In genomic region chr7:104244287-104245181, GRCm38 (mm10) we compare ENCODE assay signal across 8 mouse cellular contexts. TPM values are rescaled to one million over a fixed set of nuclear protein-coding genes. Genes with fewer than 3 reads are reported as not detected.
DNase-seq lines count a peak whose midpoint lies in the region; ATAC-seq and TF ChIP-seq lines count a peak whose summit lies in the region.

Gene Trim34a (plus strand): TSS chr7:104244457.

- peaks cover 2 to 4% of the 10 kb centered on the region in 2 experiments; a peak in 2 of 4 replicates for H3K4me1 ChIP-seq in MEL (ENCODE audit: control insufficient read depth in 1 of 2, insufficient read depth in 2 of 2, low read length in 2 of 2)
- H3K4me1 ChIP-seq in forebrain, embryonic 16.5 days (replicated peaks; ENCODE audit: control insufficient read depth, insufficient read depth, low read length) = no peaks in the 10 kb centered on the region
- peaks cover 7% of the 10 kb centered on the region; the same call in 1 of the 2 replicates for H3K4me1 ChIP-seq in hindbrain, embryonic 10.5 days (replicated peaks)

- H3K4me2 ChIP-seq in forebrain, embryonic 16.5 days (ENCODE audit: low read length) = peak within 1 kb of the TSS; percentile 8; the same call in 1 of the 2 replicates

- H3K36me3 ChIP-seq in MEL (ENCODE audit: control insufficient read depth in 1 of 2, insufficient read depth in 2 of 2, low read length in 2 of 2) = peaks cover 0 to 2% of the 10 kb centered on the region in 2 experiments; a peak in 2 of 4 replicates
- no peaks in the 10 kb centered on the region for H3K36me3 ChIP-seq in forebrain, embryonic 16.5 days (ENCODE audit: control insufficient read depth, insufficient read depth)
- H3K36me3 ChIP-seq in hindbrain, embryonic 10.5 days = no peaks in the 10 kb centered on the region

- TF ChIP-seq CTCF in MEL (IDR thresholded peaks at IDR 0.05 in 2 of 3, conservative IDR thresholded peaks at IDR 0.05 in 1 of 3; ENCODE audit: control insufficient read depth in 1 of 3, insufficient read depth in 1 of 3, low read depth in 2 of 3, low read length in 3 of 3, poor library complexity in 1 of 3, severe bottlenecking in 1 of 3) = peak; percentile 30 to 64 (median 46)

- no peaks in the 10 kb centered on the region for H3K27me3 ChIP-seq in MEL (ENCODE audit: control insufficient read depth in 1 of 2, insufficient read depth in 2 of 2, low read length in 2 of 2)
- H3K27me3 ChIP-seq in forebrain, embryonic 16.5 days (replicated peaks; ENCODE audit: control insufficient read depth, insufficient read depth, low read length) = no peaks in the 10 kb centered on the region
- H3K27me3 ChIP-seq in hindbrain, embryonic 10.5 days (ENCODE audit: insufficient read depth, poor library complexity, severe bottlenecking) = no peaks in the 10 kb centered on the region

- H3K9me3 ChIP-seq in MEL (replicated peaks; ENCODE audit: insufficient read depth, low read length) = no peaks in the 10 kb centered on the region
- no peaks in the 10 kb centered on the region for H3K9me3 ChIP-seq in forebrain, embryonic 16.5 days (ENCODE audit: control insufficient read depth, low read length)
- H3K9me3 ChIP-seq in hindbrain, embryonic 10.5 days = no peaks in the 10 kb centered on the region

- 8% methylated on average over 13 of the region's 13 CpGs for WGBS in forebrain, embryonic 16.5 days
- 9% methylated on average over 13 of the region's 13 CpGs for WGBS in hindbrain, embryonic 10.5 days

- peak; percentile 87 for DNase-seq in MEL (ENCODE audit: low read depth, low spot score)
- peak; percentile 47 for DNase-seq in brain, adult 2 months (ENCODE audit: low read depth, low spot score)
- peak; percentile 36 for DNase-seq in hindbrain, embryonic 10.5 days (ENCODE audit: low spot score)
- DNase-seq in layer of hippocampus, adult 9-10 months (ENCODE audit: low spot score) = peak; percentile 21
- peak; percentile 34 to 71 for DNase-seq in lung, postnatal 4 days
- DNase-seq in retina, embryonic 14.5 days (ENCODE audit: low spot score) = peak; percentile 75
- DNase-seq in urinary bladder, postnatal 25 days (ENCODE audit: low spot score) = peak; percentile 29

- 0 out of 4 replicates have a peak, but pooled peaks of 1 of the 2 experiments have one; percentile 38 for TF ChIP-seq POLR2A in MEL (IDR thresholded peaks at IDR 0.05; ENCODE audit: control insufficient read depth in 1 of 2, insufficient read depth in 1 of 2, low read depth in 1 of 2, low read length in 2 of 2, poor library complexity in 1 of 2)

- H3K4me3 ChIP-seq in MEL (ENCODE audit: control insufficient read depth in 1 of 2, insufficient read depth in 1 of 2, low read depth in 2 of 2, low read length in 2 of 2) = peak within 1 kb of the TSS; percentile 95 to 99
- peak within 1 kb of the TSS; percentile 21 for H3K4me3 ChIP-seq in forebrain, embryonic 16.5 days (replicated peaks; ENCODE audit: low read length)
- peak within 1 kb of the TSS; percentile 49 for H3K4me3 ChIP-seq in hindbrain, embryonic 10.5 days

- peak; percentile 52; the same call in 1 of the 2 replicates for ATAC-seq in forebrain, embryonic 16.5 days

- peak within 1 kb of the TSS; percentile 96 for H3K9ac ChIP-seq in MEL (ENCODE audit: control insufficient read depth, low read depth, low read length, poor library complexity, severe bottlenecking)
- no peak within 1 kb of the TSS for H3K9ac ChIP-seq in forebrain, embryonic 16.5 days (replicated peaks; ENCODE audit: low read depth, low read length)

- H3K79me2 ChIP-seq in MEL (ENCODE audit: control insufficient read depth, insufficient read depth, low read length, poor library complexity) = no peaks in the 10 kb centered on the region

- H3K27ac ChIP-seq in MEL (ENCODE audit: control insufficient read depth, low read depth, low read length) = peak within 1 kb of the TSS; percentile 81
- no peak within 1 kb of the TSS for H3K27ac ChIP-seq in forebrain, embryonic 16.5 days (ENCODE audit: low read length)
- H3K27ac ChIP-seq in hindbrain, embryonic 10.5 days = peak within 1 kb of the TSS; percentile 80

- TF ChIP-seq EP300 in MEL (IDR thresholded peaks at IDR 0.05; ENCODE audit: low read depth in 1 of 2, low read length in 2 of 2) = no peak

- TF ChIP-seq RAD21 in MEL (IDR thresholded peaks at IDR 0.05; ENCODE audit: low read depth, low read length) = peak; percentile 32

TF ChIP-seq in MEL, 35 proteins besides CTCF, POLR2A, EP300 and RAD21:
- TF ChIP-seq BHLHE40 (IDR thresholded peaks at IDR 0.05; ENCODE audit: borderline replicate concordance, low read depth, low read length) (no peak), MAX (IDR thresholded peaks at IDR 0.05; ENCODE audit: low read length) (no peak), CHD1 (IDR thresholded peaks at IDR 0.05; ENCODE audit: low read depth, low read length) (0 out of 2 replicates have a peak, but pooled peaks have one; percentile 45), CHD2 (IDR thresholded peaks at IDR 0.05; ENCODE audit: low read length) (no peak), ZKSCAN1 (IDR thresholded peaks at IDR 0.05; ENCODE audit: low read depth, low read length) (no peak), NRF1 (IDR thresholded peaks at IDR 0.05; ENCODE audit: insufficient read depth, low read depth, low read length, poor library complexity, severe bottlenecking) (no peak), MXI1 (IDR thresholded peaks at IDR 0.05; ENCODE audit: low read depth, low read length) (peak; percentile 52; the same call in 1 of the 2 replicates), TCF12 (IDR thresholded peaks at IDR 0.05; ENCODE audit: low read depth, low read length) (no peak), MAZ (IDR thresholded peaks at IDR 0.05; ENCODE audit: low read depth, low read length) (peak; percentile 44; the same call in 1 of the 2 replicates), SIN3A (IDR thresholded peaks at IDR 0.05; ENCODE audit: low read length) (peak; percentile 72), POLR2AphosphoS2 (IDR thresholded peaks at IDR 0.05; ENCODE audit: low read length) (no peak), ZC3H11A (IDR thresholded peaks at IDR 0.05; ENCODE audit: low read depth, low read length) (no peak), ELF1 (IDR thresholded peaks at IDR 0.05; ENCODE audit: low read depth, low read length) (peak; percentile 41; the same call in 1 of the 2 replicates), MYC (IDR thresholded peaks at IDR 0.05; ENCODE audit: low read depth, low read length) (no peak), KAT2A (conservative IDR thresholded peaks at IDR 0.05; ENCODE audit: low read depth, low read length) (no peak), MAFK (IDR thresholded peaks at IDR 0.05; ENCODE audit: borderline replicate concordance, low read depth, low read length) (no peak), USF1 (IDR thresholded peaks at IDR 0.05; ENCODE audit: low read depth, low read length) (no peak), GATA1 (IDR thresholded peaks at IDR 0.05; ENCODE audit: low read depth, low read length) (peak; percentile 3; the same call in 1 of the 2 replicates), ZNF384 (IDR thresholded peaks at IDR 0.05; ENCODE audit: low read depth, low read length) (peak; percentile 91), UBTF (IDR thresholded peaks at IDR 0.05; ENCODE audit: borderline replicate concordance, insufficient read depth, low read depth, low read length) (no peak), RCOR1 (IDR thresholded peaks at IDR 0.05; ENCODE audit: low read depth, low read length) (no peak), POLR2AphosphoS5 (IDR thresholded peaks at IDR 0.05; ENCODE audit: borderline replicate concordance, low read depth, low read length) (no peak), HCFC1 (IDR thresholded peaks at IDR 0.05; ENCODE audit: low read depth, low read length) (peak; percentile 63), USF2 (IDR thresholded peaks at IDR 0.05; ENCODE audit: borderline replicate concordance in 1 of 2, insufficient read depth in 1 of 2, low read depth in 1 of 2, low read length in 2 of 2) (no peak), E2F4 (IDR thresholded peaks at IDR 0.05; ENCODE audit: borderline replicate concordance, low read depth, low read length) (no peak), ETS1 (IDR thresholded peaks at IDR 0.05; ENCODE audit: low read depth, low read length) (peak; percentile 88), SMC3 (IDR thresholded peaks at IDR 0.05; ENCODE audit: low read depth, low read length) (peak; percentile 25; the same call in 1 of the 2 replicates), MYB (IDR thresholded peaks at IDR 0.05; ENCODE audit: low read depth, low read length) (no peak), TAL1 (IDR thresholded peaks at IDR 0.05; ENCODE audit: low read length) (no peak), MEF2A (IDR thresholded peaks at IDR 0.05; ENCODE audit: extremely low read depth, insufficient replicate concordance, low read depth, low read length, poor library complexity, severe bottlenecking) (no peak), TBP (IDR thresholded peaks at IDR 0.05; ENCODE audit: low read depth, low read length) (peak; percentile 63), NELFE (IDR thresholded peaks at IDR 0.05; ENCODE audit: low read depth, low read length) (peak; percentile 48), JUND (IDR thresholded peaks at IDR 0.05; ENCODE audit: low read depth, low read length) (no peak)
TF ChIP-seq in MEL: peak in this region for 12.

RNA-seq across cellular contexts. Expression of gene Trim34a, which starts in this region (rescaled TPM):
- total RNA-seq in MEL (2012; rRNA removed) = 0.23 and 0.42 TPM in 2 replicates
- polyA plus RNA-seq in MEL (2012; ENCODE audit: insufficient read depth in 1 of 2, insufficient read length in 2 of 2, low read depth in 1 of 2, low replicate concordance in 2 of 2, missing spikeins in 1 of 2) = under 1 TPM in 1 of 2 experiments, not detected in 1; 0.58 TPM
- polyA plus RNA-seq in forebrain, embryonic 16.5 days (2015; fragmentation: Nextera tagmentation; extraction: Ambion mirVana) = 0.54 and 0.67 TPM in 2 replicates
- 0.85 TPM in 2 replicates for polyA plus RNA-seq in hindbrain, embryonic 10.5 days (2016; fragmentation: Nextera tagmentation; extraction: Ambion mirVana)

Comparison
In these comparisons a context has a peak if more than half of its experiments do, and no peak if none do; other contexts are left out.
1. Peak in DNase-seq, H3K4me3 ChIP-seq, H3K27ac ChIP-seq and H3K9ac ChIP-seq in MEL; RNA of the gene not detected or under 1 TPM.
2. Peak in ATAC-seq, H3K4me3 ChIP-seq and H3K4me2 ChIP-seq in forebrain, embryonic 16.5 days; RNA of the gene not detected or under 1 TPM.
3. Peak in DNase-seq, H3K4me3 ChIP-seq and H3K27ac ChIP-seq in hindbrain, embryonic 10.5 days; RNA of the gene not detected or under 1 TPM.
4. DNase-seq: peak in every context shown above with its lines; median percentile 87 in MEL; 75 in retina, embryonic 14.5 days; 52 in lung, postnatal 4 days; 47 in brain, adult 2 months; 36 in hindbrain, embryonic 10.5 days; 29 in urinary bladder, postnatal 25 days; 21 in layer of hippocampus, adult 9-10 months.
5. H3K4me3 ChIP-seq: peak in every context shown above with its lines; median percentile 97 in MEL; 49 in hindbrain, embryonic 10.5 days; 21 in forebrain, embryonic 16.5 days.